Mouse (Mus musculus) CD4-positive helper T cell, adult 2 months (primary cell): ENCODE measurements around the gene Whrn.

Source experiments
- DNase-seq: peaks from one replicate; pipeline ENCODE4 v3.0.0-alpha.2; 2012; ENCODE audit warnings: low read depth, missing footprints, low spot score

Whrn gene

DNA sequence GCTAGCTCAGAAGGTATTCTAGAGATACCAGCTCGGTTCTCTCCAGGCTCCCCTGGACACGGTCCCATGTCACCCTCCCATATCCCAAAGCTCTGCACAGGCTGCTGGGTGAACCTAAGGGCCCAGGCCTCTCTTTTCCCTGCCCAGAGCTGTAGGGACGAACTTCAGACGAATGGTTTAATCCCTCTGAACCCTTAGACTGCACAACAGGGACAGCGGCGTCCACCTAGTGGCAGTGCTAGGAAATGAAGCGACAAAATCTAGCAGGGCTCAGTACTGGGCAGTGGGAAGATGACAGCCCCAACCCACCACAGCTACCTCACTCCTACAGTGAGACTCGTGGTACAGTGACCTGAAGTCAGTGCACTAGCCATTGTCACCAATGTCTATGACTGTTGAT lies 87.1 kb downstream of the Whrn start:
- peak; percentile 72 for DNase-seq

- DNase-seq: peak; percentile 21
Measured at GRCm38 (mm10) chr4:63408247-63408646, 87.5 kb downstream of the Whrn start.

DNA sequence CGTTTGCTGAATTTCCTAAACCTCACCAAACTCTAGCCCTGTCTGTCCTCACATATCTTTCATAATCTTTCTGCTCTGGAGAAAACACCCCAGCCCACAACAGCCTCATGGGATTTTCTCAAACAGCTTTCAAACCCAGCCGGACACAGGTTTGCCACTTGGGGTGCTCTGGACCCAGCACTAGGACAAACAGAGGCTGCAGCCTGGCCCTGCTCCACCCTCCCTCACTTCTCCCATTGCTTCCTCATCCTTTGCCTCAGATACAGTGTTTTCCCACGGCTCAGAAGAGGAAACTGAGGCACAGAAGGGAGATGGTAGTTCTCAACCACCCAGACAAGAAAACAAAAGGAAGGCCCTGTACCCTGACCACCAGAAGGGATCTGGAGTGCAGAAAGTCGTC lies 90.1 kb downstream of the Whrn start:
- DNase-seq: no peak

GRCm38 (mm10) chr4:63405051-63405450 lies 90.7 kb downstream of the Whrn start:
- DNase-seq: peak; percentile 78

- DNase-seq: peak; percentile 87
Measured at GRCm38 (mm10) chr4:63404205-63404604, 91.6 kb downstream of the Whrn start.

GRCm38 (mm10) chr4:63403040-63403959 lies 92.5 kb downstream of the Whrn start, which contains the start of gene Akna:
Gene Akna (minus strand): TSS chr4:63403354.
- peak; percentile 91 for DNase-seq

DNA sequence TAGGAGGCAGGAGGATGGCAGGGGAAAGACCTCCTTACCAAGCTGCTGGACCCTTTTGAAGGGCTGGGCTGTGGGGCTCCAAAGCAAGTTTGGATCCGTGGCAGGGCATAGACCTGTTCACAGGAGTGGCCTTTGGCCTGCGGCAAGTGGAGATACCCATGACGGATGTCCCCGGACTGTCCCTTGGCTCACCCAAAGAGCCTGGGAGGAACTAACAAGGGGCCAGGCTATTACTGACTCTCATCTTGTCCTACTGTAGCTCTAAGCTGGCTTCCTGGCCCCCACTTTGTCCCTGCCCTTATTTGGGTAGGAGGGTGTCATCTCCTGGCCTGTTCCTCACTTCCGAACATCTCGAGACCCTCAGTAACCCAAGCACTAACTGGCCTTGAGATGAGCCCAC lies 93.2 kb downstream of the Whrn start:
- DNase-seq: peak; percentile 42

DNA sequence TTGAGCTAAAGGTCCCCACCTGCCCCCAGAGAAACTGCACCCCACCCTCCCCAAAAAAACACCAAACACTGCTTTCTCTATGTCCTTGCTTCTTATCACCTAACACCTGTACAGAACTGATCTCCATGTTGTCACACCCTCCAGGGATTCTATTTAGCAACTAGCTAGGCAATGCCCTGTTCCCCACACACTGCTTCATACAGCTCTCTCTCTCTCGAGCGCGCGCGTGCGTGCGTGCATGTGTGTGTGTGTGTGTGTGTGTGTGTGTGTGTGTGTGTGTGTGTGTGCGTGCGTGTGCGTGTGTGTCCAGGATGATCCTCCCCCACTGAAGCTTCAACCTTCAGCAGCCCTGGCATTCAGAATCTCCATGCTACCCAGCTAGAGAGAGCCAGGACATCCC lies 93.7 kb downstream of the Whrn start:
- peak; percentile 69 for DNase-seq

DNA sequence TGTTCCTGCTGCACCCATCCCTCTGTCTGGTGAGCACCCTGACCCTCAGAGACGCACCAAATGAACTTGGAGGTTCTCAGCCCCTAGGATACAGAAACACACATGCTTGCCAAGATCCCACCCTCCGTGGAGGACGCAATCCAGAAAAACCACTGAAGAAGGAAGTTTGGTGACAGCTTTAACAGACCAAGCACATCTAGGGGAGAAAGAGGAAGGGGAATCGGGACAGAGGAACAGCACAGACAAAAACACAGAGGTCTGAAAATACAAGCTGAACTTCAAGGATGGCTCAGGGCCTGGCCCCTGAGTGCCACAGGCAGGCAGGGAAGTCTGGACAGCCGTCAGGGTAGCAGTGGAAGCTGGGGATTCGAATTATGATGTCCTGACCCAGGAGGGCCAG lies 94.2 kb downstream of the Whrn start:
- no peak for DNase-seq

DNA sequence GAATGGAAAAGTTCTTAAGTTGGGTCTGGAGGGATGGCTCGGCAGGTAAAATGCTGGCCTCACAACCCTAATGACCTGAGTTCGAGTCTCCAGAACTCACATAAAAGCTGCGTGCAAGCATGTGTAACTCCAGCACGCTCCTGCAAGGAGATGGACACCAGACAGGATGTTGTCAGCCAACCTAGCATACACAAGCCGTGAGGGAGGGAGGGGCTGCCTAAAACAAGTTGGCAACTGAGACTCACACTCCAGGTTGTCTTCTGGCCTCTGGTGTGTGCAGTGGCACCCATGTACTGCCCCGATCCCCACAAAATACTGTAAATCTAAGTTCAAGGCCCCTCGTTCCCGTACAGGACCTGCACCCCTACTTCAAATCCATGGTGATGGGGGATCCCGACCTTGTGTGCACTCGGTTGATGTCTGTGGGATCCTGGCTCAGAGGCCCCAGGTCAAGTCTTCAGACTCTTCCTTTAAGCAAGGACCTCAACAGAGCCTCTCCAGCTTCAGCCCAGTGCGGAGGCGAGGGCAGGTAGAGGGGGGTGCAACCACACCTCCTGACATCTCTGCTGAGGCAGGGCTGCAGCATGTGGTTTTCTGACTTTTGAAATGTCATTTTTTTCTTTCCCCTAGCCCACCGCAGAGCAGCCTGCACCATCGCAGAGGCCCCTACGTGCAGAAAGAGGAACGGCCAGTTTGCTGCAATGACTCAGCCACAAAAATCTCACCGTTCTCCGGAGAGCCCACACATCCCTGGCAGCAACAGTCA lies 95.1 kb downstream of the Whrn start:
- peak; percentile 78 for DNase-seq

DNA sequence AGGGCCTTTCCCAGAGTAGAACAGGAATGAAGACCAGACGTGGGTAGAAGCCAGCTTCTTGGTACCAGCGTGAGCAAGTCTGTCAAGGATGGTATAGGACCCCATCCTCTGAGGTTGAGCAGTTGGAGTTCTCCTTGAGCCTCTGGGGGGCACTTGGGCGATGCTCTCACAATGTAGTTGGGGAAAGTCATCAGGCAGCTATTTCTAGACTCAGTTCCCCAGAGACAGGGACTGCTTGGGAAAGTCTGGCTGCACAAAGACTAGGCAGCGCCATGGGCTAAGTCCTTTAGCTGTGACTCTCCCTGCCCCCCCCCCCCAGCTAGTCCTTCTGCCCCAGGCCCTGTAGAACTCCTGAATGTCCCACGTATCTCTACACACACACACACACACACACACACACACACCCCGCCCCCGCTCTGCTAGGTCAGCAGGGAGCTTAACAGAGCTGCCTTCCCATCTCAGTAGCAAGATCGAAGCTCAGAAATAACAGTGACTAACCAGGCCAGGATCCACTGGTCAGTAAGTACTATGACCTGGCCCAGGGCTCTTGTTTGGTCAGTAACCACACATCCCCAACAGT lies 96.0 kb downstream of the Whrn start:
- peak; percentile 52 for DNase-seq

- peak; percentile 88 for DNase-seq
Measured at GRCm38 (mm10) chr4:63398854-63399609, 96.8 kb downstream of the Whrn start.

GRCm38 (mm10) chr4:63397981-63398537 lies 97.7 kb downstream of the Whrn start:
- no peak for DNase-seq

DNA sequence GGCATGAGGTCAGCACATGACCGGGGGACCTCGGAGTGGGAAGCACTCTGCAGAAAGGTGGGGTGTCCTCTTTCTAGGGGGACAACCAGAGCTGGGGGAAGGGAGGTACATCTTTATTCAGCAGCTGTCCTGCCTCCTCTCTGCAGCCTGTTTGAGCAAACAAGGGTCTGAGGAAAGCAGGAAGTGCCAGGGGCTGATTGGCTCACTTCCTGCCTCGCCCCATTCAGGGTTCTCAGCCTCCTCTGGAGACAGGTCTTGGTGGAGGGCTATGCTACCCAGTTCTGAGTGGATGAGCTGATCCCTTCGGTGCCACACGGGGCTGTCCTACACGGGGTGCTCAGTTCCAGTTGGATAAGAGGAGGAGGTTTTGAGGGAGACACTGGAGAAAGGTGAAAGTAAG lies 104.5 kb downstream of the Whrn start:
- peak; percentile 60 for DNase-seq

DNA sequence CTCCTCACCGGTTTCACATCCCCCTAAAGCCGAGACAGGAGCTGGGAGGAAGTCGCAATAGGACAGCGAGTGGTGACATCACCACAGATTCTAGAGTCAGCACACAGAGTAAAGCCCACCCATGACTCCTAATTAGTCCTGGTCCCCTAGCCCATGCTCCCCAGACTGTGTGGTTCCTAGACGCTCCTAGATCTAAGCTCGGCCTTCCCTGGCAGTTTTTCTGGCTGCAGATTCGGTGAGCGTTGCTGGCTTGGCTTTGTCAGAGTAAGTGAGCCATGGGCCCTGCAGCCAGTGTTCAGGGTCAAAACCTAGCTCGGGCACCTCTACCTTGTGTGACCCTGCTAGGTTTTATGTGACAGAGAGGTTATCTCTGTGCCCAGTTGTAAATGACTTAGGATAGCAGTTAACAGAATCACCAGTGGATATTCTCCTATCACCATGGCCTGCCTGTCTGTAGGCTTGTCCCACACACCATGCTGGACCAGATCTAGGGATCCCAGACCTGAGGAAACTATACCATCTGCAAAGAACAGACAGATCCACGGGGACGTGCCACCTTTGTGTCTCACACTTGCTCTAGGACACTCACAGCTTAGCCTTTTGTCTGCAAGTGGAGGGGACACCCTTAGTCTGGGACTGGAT lies 105.8 kb downstream of the Whrn start:
- DNase-seq: no peak

GRCm38 (mm10) chr4:63389121-63389886 lies 106.5 kb downstream of the Whrn start:
- DNase-seq: peak; percentile 75

DNA sequence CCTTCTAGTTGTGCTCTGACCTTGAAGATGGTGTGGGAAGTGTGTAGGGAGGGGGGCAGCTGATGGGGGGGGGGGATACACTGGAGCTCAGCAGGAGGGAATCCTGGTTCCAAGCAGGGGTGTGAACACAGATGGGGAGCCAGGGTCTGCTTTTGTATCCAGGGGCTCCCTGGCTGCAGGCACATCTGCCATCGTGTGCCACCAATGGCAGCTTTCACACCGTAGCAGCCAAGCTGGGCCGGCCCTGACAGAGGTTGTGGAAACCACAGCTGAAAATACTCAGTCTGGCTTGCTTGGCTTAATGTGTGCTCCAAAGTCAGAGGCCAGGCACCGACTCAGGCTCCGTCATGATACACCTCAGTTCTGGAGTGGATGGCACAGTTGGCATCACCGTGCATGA lies 107.8 kb downstream of the Whrn start:
- no peak for DNase-seq

GRCm38 (mm10) chr4:63385784-63386183 lies 110.0 kb downstream of the Whrn start:
- peak; percentile 96 for DNase-seq

DNA sequence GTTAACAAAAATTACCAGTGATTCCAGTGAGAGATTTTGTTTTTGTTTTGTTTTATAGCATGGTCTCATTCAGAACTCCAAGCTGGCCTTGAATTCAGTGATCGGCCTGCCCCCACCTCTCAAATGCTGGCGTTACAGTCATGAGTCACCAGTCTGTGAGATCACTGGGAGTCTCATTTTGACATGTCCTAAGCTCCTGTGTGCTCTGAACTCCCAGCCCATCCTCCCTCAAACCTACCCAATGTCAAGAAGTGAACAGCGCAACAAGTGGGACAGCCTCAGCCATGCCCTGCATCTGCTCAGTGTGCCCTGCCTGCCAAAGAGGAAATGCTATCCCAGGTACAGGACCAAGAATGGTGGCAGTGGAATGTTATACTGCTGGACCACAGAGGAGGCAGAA lies 110.5 kb downstream of the Whrn start:
- DNase-seq: peak; percentile 63

- DNase-seq: peak; percentile 43
Measured at GRCm38 (mm10) chr4:63384262-63384661, 111.5 kb downstream of the Whrn start.
